Mouse (Mus musculus) liver, postnatal 0 days (tissue): ENCODE results near the gene Rapgef5. TPM values are rescaled to one million over a fixed set of nuclear protein-coding genes. Genes with fewer than 3 reads are reported as not detected.

Experiments used
- ATAC-seq: fragments of 200-750 bp; cut with Nextera tagmentation; 2 replicates; pipeline ENCODE4 v1.8.0; 2017; ENCODE audit warnings: mild to moderate bottlenecking, moderate library complexity
- DNase-seq: peaks from one replicate; pipeline ENCODE4 v3.0.0-alpha.2; 2016
- H3K27ac ChIP-seq: fragments of 300-500 bp; sonication (generic); 2 replicates; pipeline ENCODE4 v1.5.1; 2014; ENCODE audit warnings: antibody characterized with exemption, moderate library complexity, mild to moderate bottlenecking, low read depth
- H3K27me3 ChIP-seq: fragments of 300-500 bp; sonication (generic); 2 replicates; pipeline ENCODE4 v1.6.1; 2014; ENCODE audit warnings: low read length, control low read depth, mixed read lengths; ENCODE audit not compliant: insufficient read depth
- H3K36me3 ChIP-seq: fragments of 300-500 bp; sonication (generic); replicated peaks from 2 replicates; pipeline ENCODE4 v1.6.1; 2014; ENCODE audit warnings: mild to moderate bottlenecking, control low read depth, low read length, moderate library complexity, mixed read lengths; ENCODE audit not compliant: insufficient read depth
- H3K4me1 ChIP-seq: fragments of 300-500 bp; sonication (generic); 2 replicates; pipeline ENCODE4 v1.6.1; 2014; ENCODE audit warnings: antibody characterized with exemption, mild to moderate bottlenecking, control low read depth; ENCODE audit not compliant: insufficient read depth
- H3K4me2 ChIP-seq: fragments of 300-500 bp; sonication (generic); 2 replicates; pipeline ENCODE4 v1.6.1; 2014; ENCODE audit warnings: low read depth, mild to moderate bottlenecking, low read length, moderate library complexity, mixed read lengths
- H3K4me3 ChIP-seq: fragments of 300-500 bp; sonication (generic); 2 replicates; pipeline ENCODE4 v1.5.1; 2014; ENCODE audit warnings: low read depth, low read length
- H3K9ac ChIP-seq: fragments of 300-500 bp; sonication (generic); replicated peaks from 2 replicates; pipeline ENCODE4 v1.6.1; 2014; ENCODE audit warnings: mild to moderate bottlenecking, moderate library complexity
- H3K9me3 ChIP-seq: fragments of 300-500 bp; sonication (generic); 2 replicates; pipeline ENCODE4 v1.6.1; 2016; ENCODE audit warnings: mild to moderate bottlenecking, control low read depth, low read length, mixed read lengths
- CTCF ChIP-seq: sonication (generic); IDR thresholded peaks from 2 replicates; pipeline ENCODE4 v1.5.1; 2016; ENCODE audit warnings: antibody characterized with exemption, low read depth
- EP300 ChIP-seq: IDR thresholded peaks from 2 replicates; pipeline ENCODE4 v1.6.1; 2016; ENCODE audit warnings: antibody characterized with exemption, low read depth, mild to moderate bottlenecking
- WGBS: fragments of 180-500 bp; shearing (Covaris S2); extraction: QIAGEN DNeasy Blood & Tissue Kit; methylation state at CpG from one replicate; pipeline ENCODE4 v1.1.7; 2014; ENCODE audit not compliant: insufficient replicate concordance; 5-methylcytosine and 5-hydroxymethylcytosine counted together
- polyA plus RNA-seq: library from polyadenylated mRNA; unstranded; fragments of >200 nt; fragmentation: Nextera tagmentation; extraction: Ambion mirVana; gene quantifications from 2 replicates; pipeline ENCODE4 v1.2.1, GENCODE M21; 2015

Rapgef5 gene
- polyA plus RNA-seq, 1 experiment from 2014 or later = 2.1 TPM

- H3K4me3 ChIP-seq = no peak overlapping the region
- H3K4me2 ChIP-seq = no peak overlapping the region
- H3K9ac ChIP-seq = no peak overlapping the region
- H3K36me3 ChIP-seq = no peaks in the 10 kb centered on the region
- H3K27ac ChIP-seq = no peak overlapping the region
- no peak for DNase-seq
- 75% methylated on average over 9 of the region's 9 CpGs for WGBS
- H3K27me3 ChIP-seq = peaks cover 14% of the 10 kb centered on the region
- H3K9me3 ChIP-seq = no peaks in the 10 kb centered on the region
- no peak for ATAC-seq
- no peaks in the 10 kb centered on the region for H3K4me1 ChIP-seq
- TF ChIP-seq EP300 = no peak
- TF ChIP-seq CTCF = no peak
These were observed 8.2 kb downstream of the Rapgef5 start for GRCm38 (mm10) chr12:117524311-117525013.

- Histone ChIP-seq H3K9me3 (no peaks in the 10 kb centered on the region), H3K4me1 (no peaks in the 10 kb centered on the region), H3K9ac (no peak overlapping the region), H3K4me3 (no peak overlapping the region), H3K27me3 (peaks cover 8% of the 10 kb centered on the region), H3K27ac (no peak overlapping the region), H3K36me3 (no peaks in the 10 kb centered on the region), H3K4me2 (no peak overlapping the region)
- WGBS = 78% methylated on average over 3 of the region's 3 CpGs
- no peak for DNase-seq
- ATAC-seq = no peak
- no peak for TF ChIP-seq CTCF
- no peak for TF ChIP-seq EP300
These were observed 11.6 kb downstream of the Rapgef5 start for GRCm38 (mm10) chr12:117527889-117528288.

GRCm38 (mm10) chr12:117528509-117529145 lies 12.3 kb downstream of the Rapgef5 start:
- Histone ChIP-seq H3K9ac (no peak overlapping the region), H3K9me3 (no peaks in the 10 kb centered on the region), H3K4me1 (peaks cover 3% of the 10 kb centered on the region; the same call in 1 of the 2 replicates), H3K27ac (no peak overlapping the region), H3K36me3 (no peaks in the 10 kb centered on the region), H3K27me3 (peaks cover 15% of the 10 kb centered on the region), H3K4me3 (no peak overlapping the region), H3K4me2 (no peak overlapping the region)
- no peak for TF ChIP-seq CTCF
- TF ChIP-seq EP300 = no peak
- no peak for DNase-seq
- WGBS = 66% methylated on average over 4 of the region's 4 CpGs
- ATAC-seq = no peak

- Histone ChIP-seq H3K4me3 (no peak overlapping the region), H3K9ac (no peak overlapping the region), H3K36me3 (no peaks in the 10 kb centered on the region), H3K9me3 (no peaks in the 10 kb centered on the region), H3K4me2 (no peak overlapping the region), H3K27me3 (peaks cover 31% of the 10 kb centered on the region), H3K27ac (no peak overlapping the region), H3K4me1 (peaks cover 12% of the 10 kb centered on the region)
- ATAC-seq = no peak
- no peak for DNase-seq
- WGBS = 78% methylated on average over 4 of the region's 4 CpGs
- TF ChIP-seq CTCF = no peak
- TF ChIP-seq EP300 = no peak
These were observed 14.8 kb downstream of the Rapgef5 start for GRCm38 (mm10) chr12:117531106-117531505.

GRCm38 (mm10) chr12:117533176-117534086 lies 17.2 kb downstream of the Rapgef5 start:
- no peak overlapping the region for H3K27ac ChIP-seq
- H3K4me1 ChIP-seq = peaks cover 12% of the 10 kb centered on the region
- H3K4me3 ChIP-seq = peak overlapping the region; percentile 53
- H3K36me3 ChIP-seq = no peaks in the 10 kb centered on the region
- no peaks in the 10 kb centered on the region for H3K9me3 ChIP-seq
- WGBS = 5% methylated on average over 47 of the region's 64 CpGs
- DNase-seq = peak; percentile 59
- peaks cover 26% of the 10 kb centered on the region for H3K27me3 ChIP-seq
- peak overlapping the region; percentile 45; the same call in 1 of the 2 replicates for H3K9ac ChIP-seq
- peak overlapping the region; percentile 78 for H3K4me2 ChIP-seq
- peak; percentile 59 for ATAC-seq
- TF ChIP-seq EP300 = no peak
- TF ChIP-seq CTCF = no peak
